Mouse (Mus musculus): Measurements from ENCODE around the gene Pi16.

DNA sequence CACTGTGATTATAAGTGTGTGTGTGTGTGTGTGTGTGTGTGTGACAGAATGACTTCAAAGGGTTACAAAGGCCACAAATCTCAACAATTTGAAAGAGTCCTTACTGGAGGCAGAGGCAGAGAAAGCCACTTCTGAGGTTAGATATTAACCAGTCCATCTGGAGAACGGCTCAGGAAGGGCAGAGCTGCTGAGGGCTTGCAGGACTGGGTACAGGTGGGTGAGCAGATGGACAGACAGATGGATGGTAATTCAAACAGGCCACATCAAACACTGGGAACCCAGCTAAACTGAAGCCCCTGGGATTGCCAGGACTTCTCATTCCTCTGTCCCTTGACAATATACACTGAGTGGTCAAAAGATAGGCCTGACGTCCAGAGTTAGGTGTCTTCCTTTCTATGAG is 31.5 kb downstream of the Pi16 start:
- TF ChIP-seq POLR2A (IDR thresholded peaks at IDR 0.05; ENCODE audit: borderline replicate concordance, control insufficient read depth, low read depth, low read length) (no peak), CTCF (IDR thresholded peaks at IDR 0.05; ENCODE audit: control insufficient read depth, insufficient read depth, low read length) (no peak)

Data from bone marrow, adult 2 months (tissue).